ENCODE assay signal across 2 mouse cellular contexts in genomic region chr2:118790551-118791525, GRCm38 (mm10).
TF ChIP-seq lines count a peak whose summit lies in the region.

No protein-coding gene starts in this region.

TF ChIP-seq in CH12.LX, 34 proteins besides CTCF, POLR2A, EP300 and RAD21 (continued from another document):
- no peak for TF ChIP-seq MAFK (IDR thresholded peaks at IDR 0.05; ENCODE audit: insufficient replicate concordance, low read length)
TF ChIP-seq in CH12.LX: peak in this region for 1.

TF ChIP-seq in myocyte, 11 proteins besides CTCF, POLR2A, EP300 and RAD21 (continued from another document):
- peak in 1 of 3 experiments; percentile 20 for TF ChIP-seq MYOD1 (IDR thresholded peaks at IDR 0.05; ENCODE audit: control insufficient read depth in 1 of 3, insufficient read length in 2 of 3, low read depth in 2 of 3)
TF ChIP-seq in myocyte: peak in this region for 1.
